Mouse (Mus musculus): ENCODE measurements at regions not wholly inside any gene's neighbourhood (a gene's known extent, or its start where the extent isn't known, plus 50 kb on each side); places are given as distances from the start of the nearest gene placed in this dataset.

DNA sequence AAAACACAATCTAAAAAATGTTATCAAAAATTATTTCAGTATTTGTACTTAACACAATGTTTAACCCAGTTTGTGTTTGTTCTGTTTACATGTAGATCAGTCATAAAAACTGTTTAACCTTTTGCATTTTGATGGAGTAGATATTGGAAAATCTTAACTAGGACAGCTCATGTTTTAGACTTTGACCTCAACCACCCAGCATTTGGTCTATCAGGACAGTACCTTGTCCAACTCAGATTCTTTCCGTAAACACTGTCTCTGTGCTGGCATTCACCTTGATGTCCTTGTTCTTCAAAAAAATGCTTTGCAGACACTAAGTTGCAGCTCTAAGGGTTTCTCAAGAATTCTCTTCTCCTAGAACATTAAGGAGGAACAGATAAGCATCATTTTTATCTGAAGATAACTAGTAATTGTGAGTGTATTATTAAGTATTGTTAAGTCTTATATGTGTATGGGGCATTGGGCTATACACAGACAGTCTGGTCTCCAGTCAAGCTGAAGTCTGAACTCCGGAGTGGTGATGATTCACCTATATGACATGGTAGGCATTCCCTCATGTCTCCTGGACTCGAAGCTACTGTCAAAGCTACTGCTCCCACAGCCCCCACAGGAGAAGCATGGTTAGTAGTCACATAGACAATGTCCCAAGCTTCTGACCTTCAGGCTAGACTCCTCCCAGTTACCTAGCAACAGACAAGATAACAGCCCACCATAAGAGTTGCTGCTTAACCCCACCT lies 153.0 kb downstream of the Il15 start:
- TF ChIP-seq ZNF384 (IDR thresholded peaks at IDR 0.05; ENCODE audit: low read depth, low read length) (no peak), MAFK (IDR thresholded peaks at IDR 0.05; ENCODE audit: insufficient read depth, low read depth, low read length) (no peak), HCFC1 (IDR thresholded peaks at IDR 0.05; ENCODE audit: borderline replicate concordance, insufficient read depth, low read length) (no peak), ZC3H11A (IDR thresholded peaks at IDR 0.05; ENCODE audit: borderline replicate concordance, low read depth, low read length) (no peak)
